Mouse (Mus musculus) bone marrow macrophage, adult 2 months (primary cell): ENCODE measurements around the gene Akap6. TPM values are rescaled to one million over a fixed set of nuclear protein-coding genes. Genes with fewer than 3 reads are reported as not detected.

Experiments used
- H3K27ac ChIP-seq: 2 replicates; pipeline ENCODE4 v1.5.1; 2012; ENCODE audit warnings: low read depth, low read length; ENCODE audit not compliant: insufficient read depth
- H3K4me1 ChIP-seq: 2 replicates; pipeline ENCODE4 v1.6.1; 2012; ENCODE audit warnings: low read length; ENCODE audit not compliant: control insufficient read depth, insufficient read depth
- H3K4me3 ChIP-seq: 2 replicates; pipeline ENCODE4 v1.5.1; 2012; ENCODE audit warnings: mild to moderate bottlenecking, low read length, moderate library complexity; ENCODE audit not compliant: insufficient read depth
- CTCF ChIP-seq: IDR thresholded peaks from 2 replicates; pipeline ENCODE4 v1.5.1; 2012; ENCODE audit warnings: low read depth, mild to moderate bottlenecking, low read length, moderate library complexity
- POLR2A ChIP-seq: IDR thresholded peaks from 2 replicates; pipeline ENCODE4 v1.6.1; 2012; ENCODE audit warnings: mild to moderate bottlenecking, low read depth, low read length, borderline replicate concordance
- polyA plus RNA-seq: library from polyadenylated mRNA; stranded (reverse); fragments of >200 nt; gene quantifications from 2 replicates; pipeline ENCODE4 v1.2.4, GENCODE M21; 2012; ENCODE audit not compliant: missing spikeins, insufficient read depth, insufficient read length

The Akap6 gene
- polyA plus RNA-seq, 1 experiment, result 0.05 TPM

- Histone ChIP-seq H3K27ac (no peak overlapping the region), H3K4me3 (no peak overlapping the region), H3K4me1 (no peaks in the 10 kb centered on the region)
- TF ChIP-seq CTCF (no peak), POLR2A (no peak)
These were observed 100.5 kb downstream of the Akap6 start for GRCm38 (mm10) chr12:52799717-52800116.

GRCm38 (mm10) chr12:52806273-52806672, 107.1 kb downstream of the Akap6 start:
- Histone ChIP-seq H3K27ac (no peak overlapping the region), H3K4me1 (no peaks in the 10 kb centered on the region), H3K4me3 (no peak overlapping the region)
- TF ChIP-seq CTCF (no peak), POLR2A (no peak)

GRCm38 (mm10) chr12:52818588-52818987, 119.4 kb downstream of the Akap6 start:
- Histone ChIP-seq H3K4me3 (no peak overlapping the region), H3K4me1 (peaks cover 5% of the 10 kb centered on the region), H3K27ac (no peak overlapping the region)
- TF ChIP-seq CTCF, result no peak
- TF ChIP-seq POLR2A, result no peak

- Histone ChIP-seq H3K4me1 (peaks cover 6% of the 10 kb centered on the region; the same call in 1 of the 2 replicates), H3K27ac (no peak overlapping the region)
- TF ChIP-seq POLR2A (no peak), CTCF (no peak)
These were observed 125.6 kb downstream of the Akap6 start for GRCm38 (mm10) chr12:52824774-52825173.

DNA sequence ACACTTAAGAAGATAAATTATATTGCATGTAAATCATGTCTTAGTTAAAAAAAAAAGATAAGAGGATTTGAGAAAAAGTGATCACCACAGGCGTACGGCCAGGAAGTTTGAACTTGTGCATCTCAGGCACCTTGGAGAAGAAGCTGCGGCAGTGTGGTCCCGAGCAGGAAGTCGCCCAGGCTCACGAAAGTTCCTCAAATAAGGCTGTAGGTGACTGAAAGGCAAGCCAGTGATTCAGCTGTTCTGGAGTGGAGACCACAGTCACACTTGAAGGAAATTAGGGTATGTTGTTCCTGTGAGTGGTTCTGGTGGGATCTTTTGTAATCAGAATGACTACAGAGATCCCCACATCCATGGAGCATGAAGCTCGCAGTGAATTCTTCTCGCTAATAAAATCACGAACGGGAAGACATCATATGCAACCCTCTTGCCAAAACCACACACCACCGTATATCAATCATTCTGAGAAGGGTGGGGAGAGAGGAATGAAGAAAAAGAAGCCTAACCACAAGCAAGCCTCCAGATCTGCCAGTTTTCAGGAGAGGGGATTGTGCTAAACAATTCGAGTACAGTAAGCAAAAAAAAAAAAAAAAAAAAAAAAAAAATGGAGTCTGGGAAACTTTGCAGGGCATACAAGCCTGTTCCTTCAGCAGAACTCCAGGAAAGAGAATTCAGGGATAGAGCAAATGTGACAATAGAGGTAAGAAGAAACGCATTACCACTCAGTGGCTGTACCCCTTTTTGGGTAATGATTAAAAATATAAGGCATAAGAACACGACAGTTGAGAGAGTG, 130.0 kb downstream of the Akap6 start:
- TF ChIP-seq CTCF (no peak), POLR2A (no peak)
- H3K27ac ChIP-seq, result no peak overlapping the region
- H3K4me3 ChIP-seq, result peak overlapping the region; percentile 7; the same call in 1 of the 2 replicates
- peaks cover 9% of the 10 kb centered on the region for H3K4me1 ChIP-seq

More at GRCm38 (mm10) chr12:52824774-52825173, 125.6 kb downstream of the Akap6 start:
- no peak overlapping the region for H3K4me3 ChIP-seq

GRCm38 (mm10) chr12:52831782-52832181, 132.6 kb downstream of the Akap6 start:
- peaks cover 9% of the 10 kb centered on the region for H3K4me1 ChIP-seq

GRCm38 (mm10) chr12:52832230-52832629, 133.0 kb downstream of the Akap6 start:
- no peak for TF ChIP-seq CTCF
- no peak for TF ChIP-seq POLR2A
- H3K27ac ChIP-seq, result no peak overlapping the region
- H3K4me1 ChIP-seq, result peaks cover 9% of the 10 kb centered on the region
- no peak overlapping the region for H3K4me3 ChIP-seq

More at GRCm38 (mm10) chr12:52831782-52832181, 132.6 kb downstream of the Akap6 start:
- TF ChIP-seq POLR2A (no peak), CTCF (no peak)
- Histone ChIP-seq H3K4me3 (no peak overlapping the region), H3K27ac (no peak overlapping the region)

DNA sequence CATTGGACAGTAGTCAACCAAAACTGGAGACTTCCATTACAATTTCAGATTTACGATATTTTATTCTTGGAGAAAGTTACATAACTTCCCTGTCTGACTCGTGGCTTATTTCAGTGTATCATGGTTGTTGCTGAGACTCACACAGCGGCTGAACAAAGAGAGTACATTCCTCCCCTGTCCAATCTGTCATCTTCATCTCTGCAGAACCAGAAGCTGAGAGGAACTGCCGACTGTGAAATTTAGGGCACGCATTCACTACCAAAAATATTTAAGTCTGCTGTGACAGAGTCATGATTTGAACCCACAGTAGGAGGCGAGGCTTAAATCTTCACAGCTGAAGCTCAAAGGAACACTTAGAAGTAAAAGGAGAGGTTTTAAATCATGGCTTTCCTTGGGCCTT, 134.0 kb downstream of the Akap6 start:
- peaks cover 9% of the 10 kb centered on the region for H3K4me1 ChIP-seq
- H3K4me3 ChIP-seq, result no peak overlapping the region
- H3K27ac ChIP-seq, result no peak overlapping the region
- no peak for TF ChIP-seq POLR2A
- TF ChIP-seq CTCF, result no peak

- TF ChIP-seq POLR2A (no peak), CTCF (no peak)
- H3K4me3 ChIP-seq, result no peak overlapping the region
- H3K27ac ChIP-seq, result no peak overlapping the region
- H3K4me1 ChIP-seq, result peaks cover 7% of the 10 kb centered on the region; the same call in 1 of the 2 replicates
These were observed 134.9 kb downstream of the Akap6 start for GRCm38 (mm10) chr12:52834074-52834473.

- Histone ChIP-seq H3K4me3 (no peak overlapping the region), H3K27ac (no peak overlapping the region), H3K4me1 (peaks cover 3% of the 10 kb centered on the region; the same call in 1 of the 2 replicates)
- TF ChIP-seq CTCF (no peak), POLR2A (no peak)
These were observed 135.6 kb downstream of the Akap6 start for GRCm38 (mm10) chr12:52834781-52835279.
